Mouse (Mus musculus): ENCODE data around the gene Dgkq. TPM values are rescaled to one million over a fixed set of nuclear protein-coding genes. Genes with fewer than 3 reads are reported as not detected.

Gene Dgkq
- polyA plus RNA-seq, 1 experiment: 4.7 TPM

- no peaks in the 10 kb centered on the region for H3K27me3 ChIP-seq (ENCODE audit: control insufficient read depth, insufficient read depth, insufficient read length)
- H3K79me2 ChIP-seq (ENCODE audit: control insufficient read depth, insufficient read depth): no peaks in the 10 kb centered on the region
- no peaks in the 10 kb centered on the region for H3K79me3 ChIP-seq (ENCODE audit: low read depth)
- TF ChIP-seq MYOG (IDR thresholded peaks at IDR 0.05; ENCODE audit: control insufficient read depth, extremely low read depth, insufficient read length) (no peak), MAX (IDR thresholded peaks at IDR 0.05) (no peak), FOSL1 (IDR thresholded peaks at IDR 0.05; ENCODE audit: insufficient read depth, low read length, poor library complexity, severe bottlenecking) (no peak), CEBPB (IDR thresholded peaks at IDR 0.05; ENCODE audit: low read depth) (no peak), MYOD1 (IDR thresholded peaks at IDR 0.05; ENCODE audit: control insufficient read depth, insufficient read length, low read depth) (no peak), USF1 (IDR thresholded peaks at IDR 0.05; ENCODE audit: low read depth) (no peak), CTCF (IDR thresholded peaks at IDR 0.05; ENCODE audit: control insufficient read depth, insufficient read depth, insufficient read length) (no peak)
- no peak overlapping the region for H3K4me3 ChIP-seq (ENCODE audit: insufficient read depth, poor library complexity, severe bottlenecking)
- H3ac ChIP-seq (ENCODE audit: control insufficient read depth, insufficient read length, low read depth): no peak overlapping the region
- no peaks in the 10 kb centered on the region for H3K36me3 ChIP-seq (ENCODE audit: control insufficient read depth, insufficient read depth)
Measured at GRCm38 (mm10) chr5:108703754-108704626, 34.5 kb upstream of the Dgkq start.

- Histone ChIP-seq H3K27me3 (ENCODE audit: control insufficient read depth, insufficient read depth, insufficient read length) (no peaks in the 10 kb centered on the region), H3K79me3 (ENCODE audit: low read depth) (no peaks in the 10 kb centered on the region), H3K4me3 (ENCODE audit: insufficient read depth, poor library complexity, severe bottlenecking) (no peak overlapping the region), H3K36me3 (ENCODE audit: control insufficient read depth, insufficient read depth) (no peaks in the 10 kb centered on the region), H3K79me2 (ENCODE audit: control insufficient read depth, insufficient read depth) (no peaks in the 10 kb centered on the region), H3ac (ENCODE audit: control insufficient read depth, insufficient read length, low read depth) (no peak overlapping the region)
- no peak for TF ChIP-seq CEBPB (IDR thresholded peaks at IDR 0.05; ENCODE audit: low read depth)
- TF ChIP-seq MAX (IDR thresholded peaks at IDR 0.05): no peak
- no peak for TF ChIP-seq FOSL1 (IDR thresholded peaks at IDR 0.05; ENCODE audit: insufficient read depth, low read length, poor library complexity, severe bottlenecking)
- TF ChIP-seq MYOD1 (IDR thresholded peaks at IDR 0.05; ENCODE audit: control insufficient read depth, insufficient read length, low read depth): no peak
- TF ChIP-seq USF1 (IDR thresholded peaks at IDR 0.05; ENCODE audit: low read depth): no peak
- no peak for TF ChIP-seq CTCF (IDR thresholded peaks at IDR 0.05; ENCODE audit: control insufficient read depth, insufficient read depth, insufficient read length)
- no peak for TF ChIP-seq MYOG (IDR thresholded peaks at IDR 0.05; ENCODE audit: control insufficient read depth, extremely low read depth, insufficient read length)
Measured at GRCm38 (mm10) chr5:108701341-108702021, 32.0 kb upstream of the Dgkq start.

GRCm38 (mm10) chr5:108700346-108700745, 30.9 kb upstream of the Dgkq start:
- no peaks in the 10 kb centered on the region for H3K27me3 ChIP-seq (ENCODE audit: control insufficient read depth, insufficient read depth, insufficient read length)
- no peaks in the 10 kb centered on the region for H3K79me2 ChIP-seq (ENCODE audit: control insufficient read depth, insufficient read depth)
- H3K36me3 ChIP-seq (ENCODE audit: control insufficient read depth, insufficient read depth): no peaks in the 10 kb centered on the region
- no peaks in the 10 kb centered on the region for H3K79me3 ChIP-seq (ENCODE audit: low read depth)
- H3ac ChIP-seq (ENCODE audit: control insufficient read depth, insufficient read length, low read depth): no peak overlapping the region
- no peak overlapping the region for H3K4me3 ChIP-seq (ENCODE audit: insufficient read depth, poor library complexity, severe bottlenecking)
- TF ChIP-seq FOSL1 (IDR thresholded peaks at IDR 0.05; ENCODE audit: insufficient read depth, low read length, poor library complexity, severe bottlenecking): no peak
- no peak for TF ChIP-seq CTCF (IDR thresholded peaks at IDR 0.05; ENCODE audit: control insufficient read depth, insufficient read depth, insufficient read length)
- no peak for TF ChIP-seq MYOD1 (IDR thresholded peaks at IDR 0.05; ENCODE audit: control insufficient read depth, insufficient read length, low read depth)

- no peaks in the 10 kb centered on the region for H3K27me3 ChIP-seq (ENCODE audit: control insufficient read depth, insufficient read depth, insufficient read length)
- H3K36me3 ChIP-seq (ENCODE audit: control insufficient read depth, insufficient read depth): no peaks in the 10 kb centered on the region
- TF ChIP-seq MYOD1 (IDR thresholded peaks at IDR 0.05; ENCODE audit: control insufficient read depth, insufficient read length, low read depth) (no peak), MAX (IDR thresholded peaks at IDR 0.05) (no peak), FOSL1 (IDR thresholded peaks at IDR 0.05; ENCODE audit: insufficient read depth, low read length, poor library complexity, severe bottlenecking) (no peak), CEBPB (IDR thresholded peaks at IDR 0.05; ENCODE audit: low read depth) (no peak), USF1 (IDR thresholded peaks at IDR 0.05; ENCODE audit: low read depth) (no peak), MYOG (IDR thresholded peaks at IDR 0.05; ENCODE audit: control insufficient read depth, extremely low read depth, insufficient read length) (no peak), CTCF (IDR thresholded peaks at IDR 0.05; ENCODE audit: control insufficient read depth, insufficient read depth, insufficient read length) (no peak)
- H3K79me3 ChIP-seq (ENCODE audit: low read depth): no peaks in the 10 kb centered on the region
- no peak overlapping the region for H3ac ChIP-seq (ENCODE audit: control insufficient read depth, insufficient read length, low read depth)
- no peaks in the 10 kb centered on the region for H3K79me2 ChIP-seq (ENCODE audit: control insufficient read depth, insufficient read depth)
- H3K4me3 ChIP-seq (ENCODE audit: insufficient read depth, poor library complexity, severe bottlenecking): no peak overlapping the region
Measured at GRCm38 (mm10) chr5:108697341-108697753, 27.9 kb upstream of the Dgkq start.

GRCm38 (mm10) chr5:108696542-108696941, 27.1 kb upstream of the Dgkq start:
- Histone ChIP-seq H3K27me3 (ENCODE audit: control insufficient read depth, insufficient read depth, insufficient read length) (no peaks in the 10 kb centered on the region), H3K79me2 (ENCODE audit: control insufficient read depth, insufficient read depth) (no peaks in the 10 kb centered on the region), H3ac (ENCODE audit: control insufficient read depth, insufficient read length, low read depth) (no peak overlapping the region), H3K36me3 (ENCODE audit: control insufficient read depth, insufficient read depth) (no peaks in the 10 kb centered on the region), H3K4me3 (ENCODE audit: insufficient read depth, poor library complexity, severe bottlenecking) (no peak overlapping the region), H3K79me3 (ENCODE audit: low read depth) (no peaks in the 10 kb centered on the region)
- TF ChIP-seq MYOG (IDR thresholded peaks at IDR 0.05; ENCODE audit: control insufficient read depth, extremely low read depth, insufficient read length) (no peak), CEBPB (IDR thresholded peaks at IDR 0.05; ENCODE audit: low read depth) (no peak), MYOD1 (IDR thresholded peaks at IDR 0.05; ENCODE audit: control insufficient read depth, insufficient read length, low read depth) (no peak), MAX (IDR thresholded peaks at IDR 0.05) (no peak), FOSL1 (IDR thresholded peaks at IDR 0.05; ENCODE audit: insufficient read depth, low read length, poor library complexity, severe bottlenecking) (no peak), USF1 (IDR thresholded peaks at IDR 0.05; ENCODE audit: low read depth) (no peak), CTCF (IDR thresholded peaks at IDR 0.05; ENCODE audit: control insufficient read depth, insufficient read depth, insufficient read length) (no peak)
